Mouse (Mus musculus) embryonic facial prominence, embryonic 15.5 days (tissue): ENCODE results near the gene Tnr. TPM values are rescaled to one million over a fixed set of nuclear protein-coding genes. Genes with fewer than 3 reads are reported as not detected.

ENCODE experiments used
- ATAC-seq: fragments of 200-750 bp; cut with Nextera tagmentation; 2 replicates; pipeline ENCODE4 v1.8.0; 2017; ENCODE audit warnings: low read depth, moderate TSS enrichment; ENCODE audit not compliant: insufficient number of reproducible peaks, low FRiP score, low TSS enrichment
- H3K27ac ChIP-seq: fragments of 300-500 bp; sonication (generic); replicated peaks from 2 replicates; pipeline ENCODE4 v1.5.1; 2015; ENCODE audit warnings: mild to moderate bottlenecking, inconsistent platforms
- H3K27me3 ChIP-seq: fragments of 300-500 bp; sonication (generic); 2 replicates; pipeline ENCODE4 v1.6.1; 2015; ENCODE audit warnings: inconsistent platforms
- H3K36me3 ChIP-seq: fragments of 300-500 bp; sonication (generic); 2 replicates; pipeline ENCODE4 v1.6.1; 2015; ENCODE audit warnings: mild to moderate bottlenecking, inconsistent platforms
- H3K4me1 ChIP-seq: fragments of 300-500 bp; sonication (generic); 2 replicates; pipeline ENCODE4 v1.6.1; 2015; ENCODE audit warnings: inconsistent platforms
- H3K4me2 ChIP-seq: fragments of 300-500 bp; sonication (generic); replicated peaks from 2 replicates; pipeline ENCODE4 v1.6.1; 2015; ENCODE audit warnings: mild to moderate bottlenecking, inconsistent platforms
- H3K4me3 ChIP-seq: fragments of 300-500 bp; sonication (generic); replicated peaks from 2 replicates; pipeline ENCODE4 v1.5.1; 2015; ENCODE audit warnings: mild to moderate bottlenecking, inconsistent platforms
- H3K9ac ChIP-seq: fragments of 300-500 bp; sonication (generic); 2 replicates; pipeline ENCODE4 v1.6.1; 2015; ENCODE audit warnings: inconsistent platforms
- H3K9me3 ChIP-seq: fragments of 300-500 bp; sonication (generic); replicated peaks from 2 replicates; pipeline ENCODE4 v1.6.1; 2016; ENCODE audit warnings: inconsistent platforms
- WGBS: fragments of 180-500 bp; shearing (Covaris S2); methylation state at CpG from one replicate; pipeline ENCODE4 v1.1.7; 2015; 5-methylcytosine and 5-hydroxymethylcytosine counted together
- polyA plus RNA-seq: library from polyadenylated mRNA; unstranded; fragments of >200 nt; fragmentation: Nextera tagmentation; extraction: Ambion mirVana; gene quantifications from 2 replicates; pipeline ENCODE4 v1.2.1, GENCODE M21; 2015

Tnr gene
- 0.11 and 0.23 TPM in 2 replicates for polyA plus RNA-seq

- no peaks in the 10 kb centered on the region for H3K36me3 ChIP-seq
- no peaks in the 10 kb centered on the region for H3K9me3 ChIP-seq
- no peak for ATAC-seq
- H3K27me3 ChIP-seq: peaks cover 11% of the 10 kb centered on the region; the same call in 1 of the 2 replicates
- H3K27ac ChIP-seq: no peak within 1 kb of the TSS
- no peak within 1 kb of the TSS for H3K4me3 ChIP-seq
- no peak within 1 kb of the TSS for H3K9ac ChIP-seq
- 1% methylated on average over 8 of the region's 8 CpGs for WGBS
- peak within 1 kb of the TSS; percentile 11 for H3K4me2 ChIP-seq
- peaks cover 4% of the 10 kb centered on the region; the same call in 1 of the 2 replicates for H3K4me1 ChIP-seq
Measured at GRCm38 (mm10) chr1:159523578-159523977, at the start of gene Tnr. Gene Tnr (plus strand): TSS chr1:159523769.

GRCm38 (mm10) chr1:159489853-159490435, 33.6 kb upstream of the Tnr start:
- H3K36me3 ChIP-seq: no peaks in the 10 kb centered on the region
- WGBS: 80% methylated on average over 4 of the region's 4 CpGs

GRCm38 (mm10) chr1:159492536-159492935, 31.0 kb upstream of the Tnr start:
- H3K27me3 ChIP-seq: no peaks in the 10 kb centered on the region
- 78% methylated on average over 4 of the region's 4 CpGs for WGBS
- no peak overlapping the region for H3K4me3 ChIP-seq
- no peak overlapping the region for H3K9ac ChIP-seq
- ATAC-seq: no peak
- H3K27ac ChIP-seq: no peak overlapping the region
- H3K4me1 ChIP-seq: no peaks in the 10 kb centered on the region
- no peaks in the 10 kb centered on the region for H3K9me3 ChIP-seq
- H3K36me3 ChIP-seq: no peaks in the 10 kb centered on the region
- H3K4me2 ChIP-seq: no peak overlapping the region

More at GRCm38 (mm10) chr1:159489853-159490435, 33.6 kb upstream of the Tnr start:
- Histone ChIP-seq H3K9me3 (no peaks in the 10 kb centered on the region), H3K27ac (no peak overlapping the region), H3K27me3 (no peaks in the 10 kb centered on the region), H3K4me2 (no peak overlapping the region), H3K9ac (no peak overlapping the region), H3K4me1 (no peaks in the 10 kb centered on the region), H3K4me3 (no peak overlapping the region)
- no peak for ATAC-seq

GRCm38 (mm10) chr1:159493720-159494499, 29.7 kb upstream of the Tnr start:
- no peak overlapping the region for H3K27ac ChIP-seq
- no peak overlapping the region for H3K4me2 ChIP-seq
- H3K4me1 ChIP-seq: no peaks in the 10 kb centered on the region
- H3K27me3 ChIP-seq: no peaks in the 10 kb centered on the region
- no peak overlapping the region for H3K9ac ChIP-seq
- no peak for ATAC-seq
- no peaks in the 10 kb centered on the region for H3K36me3 ChIP-seq
- H3K4me3 ChIP-seq: no peak overlapping the region
- WGBS: 66% methylated on average over 5 of the region's 5 CpGs
- H3K9me3 ChIP-seq: no peaks in the 10 kb centered on the region

GRCm38 (mm10) chr1:159498236-159498635, 25.3 kb upstream of the Tnr start:
- H3K27me3 ChIP-seq: no peaks in the 10 kb centered on the region
- no peak for ATAC-seq

GRCm38 (mm10) chr1:159499806-159500460, 23.6 kb upstream of the Tnr start:
- no peak overlapping the region for H3K9ac ChIP-seq
- no peaks in the 10 kb centered on the region for H3K9me3 ChIP-seq
- no peak for ATAC-seq
- H3K4me1 ChIP-seq: no peaks in the 10 kb centered on the region
- H3K36me3 ChIP-seq: no peaks in the 10 kb centered on the region
- H3K27ac ChIP-seq: no peak overlapping the region
- WGBS: 72% methylated on average over 4 of the region's 4 CpGs
- no peaks in the 10 kb centered on the region for H3K27me3 ChIP-seq
- no peak overlapping the region for H3K4me3 ChIP-seq
- H3K4me2 ChIP-seq: no peak overlapping the region

More at GRCm38 (mm10) chr1:159498236-159498635, 25.3 kb upstream of the Tnr start:
- Histone ChIP-seq H3K27ac (no peak overlapping the region), H3K9me3 (no peaks in the 10 kb centered on the region), H3K4me3 (no peak overlapping the region), H3K36me3 (no peaks in the 10 kb centered on the region), H3K4me2 (no peak overlapping the region), H3K4me1 (no peaks in the 10 kb centered on the region), H3K9ac (no peak overlapping the region)
- 77% methylated on average over 2 of the region's 2 CpGs for WGBS

- H3K4me2 ChIP-seq: no peak overlapping the region
- H3K4me3 ChIP-seq: no peak overlapping the region
- 85% methylated on average over 4 of the region's 4 CpGs for WGBS
- H3K36me3 ChIP-seq: no peaks in the 10 kb centered on the region
- no peaks in the 10 kb centered on the region for H3K4me1 ChIP-seq
- H3K9ac ChIP-seq: no peak overlapping the region
- H3K27ac ChIP-seq: no peak overlapping the region
- no peaks in the 10 kb centered on the region for H3K9me3 ChIP-seq
- no peaks in the 10 kb centered on the region for H3K27me3 ChIP-seq
- no peak for ATAC-seq
Measured at GRCm38 (mm10) chr1:159501911-159502310, 21.7 kb upstream of the Tnr start.

GRCm38 (mm10) chr1:159510667-159511066, 12.9 kb upstream of the Tnr start:
- no peak overlapping the region for H3K4me2 ChIP-seq
- H3K4me3 ChIP-seq: no peak overlapping the region
- H3K36me3 ChIP-seq: no peaks in the 10 kb centered on the region
- WGBS: 38% methylated on average over 3 of the region's 3 CpGs
- H3K27ac ChIP-seq: no peak overlapping the region
- no peaks in the 10 kb centered on the region for H3K4me1 ChIP-seq
- ATAC-seq: peak; percentile 39; the same call in 1 of the 2 replicates
- no peak overlapping the region for H3K9ac ChIP-seq
- no peaks in the 10 kb centered on the region for H3K27me3 ChIP-seq
- H3K9me3 ChIP-seq: no peaks in the 10 kb centered on the region

GRCm38 (mm10) chr1:159517647-159518046, 5.9 kb upstream of the Tnr start:
- Histone ChIP-seq H3K27ac (no peak overlapping the region), H3K4me2 (no peak overlapping the region), H3K9me3 (no peaks in the 10 kb centered on the region), H3K27me3 (no peaks in the 10 kb centered on the region), H3K4me3 (no peak overlapping the region), H3K36me3 (no peaks in the 10 kb centered on the region), H3K9ac (no peak overlapping the region), H3K4me1 (no peaks in the 10 kb centered on the region)
- WGBS: 31% methylated on average over 4 of the region's 4 CpGs
- no peak for ATAC-seq

GRCm38 (mm10) chr1:159519206-159519605, 4.4 kb upstream of the Tnr start:
- Histone ChIP-seq H3K27ac (no peak overlapping the region), H3K27me3 (peaks cover under 1% of the 10 kb centered on the region; the same call in 1 of the 2 replicates), H3K9ac (no peak overlapping the region), H3K36me3 (no peaks in the 10 kb centered on the region), H3K4me1 (peaks cover 4% of the 10 kb centered on the region; the same call in 1 of the 2 replicates), H3K4me3 (no peak overlapping the region), H3K9me3 (no peaks in the 10 kb centered on the region), H3K4me2 (no peak overlapping the region)
- WGBS: 67% methylated on average over 1 of the region's 1 CpGs
- ATAC-seq: no peak

- WGBS: 56% methylated on average over 2 of the region's 2 CpGs
- Histone ChIP-seq H3K4me3 (no peak overlapping the region), H3K9me3 (no peaks in the 10 kb centered on the region), H3K9ac (no peak overlapping the region), H3K4me2 (no peak overlapping the region), H3K27ac (no peak overlapping the region), H3K27me3 (peaks cover 11% of the 10 kb centered on the region; the same call in 1 of the 2 replicates), H3K36me3 (no peaks in the 10 kb centered on the region), H3K4me1 (peaks cover 4% of the 10 kb centered on the region; the same call in 1 of the 2 replicates)
- no peak for ATAC-seq
Measured at GRCm38 (mm10) chr1:159523069-159523468, 500 bp upstream of the Tnr start.
